Mouse (Mus musculus): ENCODE results near the gene Ttll4. TPM values are rescaled to one million over a fixed set of nuclear protein-coding genes. Genes with fewer than 3 reads are reported as not detected.

Gene Ttll4
- polyA plus RNA-seq, 1 experiment from 2014 or later: 3.0 TPM

- Histone ChIP-seq H3K4me3 (ENCODE audit: inconsistent target) (no peak overlapping the region), H3K27ac (no peak overlapping the region), H3K36me3 (ENCODE audit: inconsistent target) (no peaks in the 10 kb centered on the region), H3K79me2 (ENCODE audit: inconsistent target) (no peaks in the 10 kb centered on the region)
- whole genome bisulfite sequencing (ENCODE audit: missing documents): 82% methylated on average over 7 of the region's 7 CpGs
These were observed 87.8 kb downstream of the Ttll4 start for GRCm38 (mm10) chr1:74749301-74749700.

GRCm38 (mm10) chr1:74750683-74751082 is 89.1 kb downstream of the Ttll4 start:
- Histone ChIP-seq H3K4me3 (ENCODE audit: inconsistent target) (no peak overlapping the region), H3K36me3 (ENCODE audit: inconsistent target) (no peaks in the 10 kb centered on the region), H3K79me2 (ENCODE audit: inconsistent target) (no peaks in the 10 kb centered on the region), H3K27ac (no peak overlapping the region)
- 94% methylated on average over 4 of the region's 4 CpGs for WGBS (ENCODE audit: missing documents)

- 93% methylated on average over 8 of the region's 8 CpGs for WGBS (ENCODE audit: missing documents)
- no peaks in the 10 kb centered on the region for H3K79me2 ChIP-seq (ENCODE audit: inconsistent target)
- no peak overlapping the region for H3K27ac ChIP-seq
- no peak overlapping the region for H3K4me3 ChIP-seq (ENCODE audit: inconsistent target)
- no peaks in the 10 kb centered on the region for H3K36me3 ChIP-seq (ENCODE audit: inconsistent target)
These were observed 90.6 kb downstream of the Ttll4 start for GRCm38 (mm10) chr1:74752150-74752549.

- Histone ChIP-seq H3K79me2 (ENCODE audit: inconsistent target) (no peaks in the 10 kb centered on the region), H3K4me3 (ENCODE audit: inconsistent target) (no peak overlapping the region), H3K36me3 (ENCODE audit: inconsistent target) (no peaks in the 10 kb centered on the region), H3K27ac (no peak overlapping the region)
- 96% methylated on average over 3 of the region's 3 CpGs for WGBS (ENCODE audit: missing documents)
These were observed 91.3 kb downstream of the Ttll4 start for GRCm38 (mm10) chr1:74752833-74753232.

Other genes with a start within 250 kb of the Ttll4 start
- 35.7 to 47.8 TPM (median 39.6 TPM) in 3 replicates for gene Cnot9, start 155.7 kb upstream of the Ttll4 start, polyA plus RNA-seq (2018)
- not detected in 3 replicates for gene Plcd4, start 118.9 kb upstream of the Ttll4 start, polyA plus RNA-seq (2018)
- gene Usp37, start 117.5 kb upstream of the Ttll4 start, polyA plus RNA-seq (2018): 5.1 to 10.9 TPM (median 7.0 TPM) in 3 replicates
- gene Zfp142, start 73.5 kb upstream of the Ttll4 start, polyA plus RNA-seq (2018): 4.5 to 6.7 TPM (median 5.6 TPM) in 3 replicates
- gene Bcs1l, start 73.5 kb upstream of the Ttll4 start, polyA plus RNA-seq (2018): 6.7 to 12.0 TPM (median 10.1 TPM) in 3 replicates
- 33.4 to 51.2 TPM (median 41.5 TPM) in 3 replicates for gene Rnf25, start 60.3 kb upstream of the Ttll4 start, polyA plus RNA-seq (2018)
- gene Stk36, start 60.3 kb upstream of the Ttll4 start, polyA plus RNA-seq (2018): 0.40 to 1.8 TPM (median 0.80 TPM) in 3 replicates
- gene Cyp27a1, start 51.8 kb downstream of the Ttll4 start, polyA plus RNA-seq (2018): 10.0 to 133 TPM (median 56.9 TPM) in 3 replicates
- gene Prkag3, start 87.5 kb downstream of the Ttll4 start, polyA plus RNA-seq (2018): not detected in 3 replicates
- gene Wnt6, start 110.1 kb downstream of the Ttll4 start, polyA plus RNA-seq (2018): 0.11 to 0.15 TPM in 2 of 3 replicates, not detected in the other
- not detected in 3 replicates for gene Wnt10a, start 129.8 kb downstream of the Ttll4 start, polyA plus RNA-seq (2018)
- gene Cdk5r2, start 193.2 kb downstream of the Ttll4 start, polyA plus RNA-seq (2018): not detected in 3 replicates
- not detected in 3 replicates for gene Fev, start 223.7 kb downstream of the Ttll4 start, polyA plus RNA-seq (2018)
- gene Cryba2, start 231.4 kb downstream of the Ttll4 start, polyA plus RNA-seq (2018): not detected in 3 replicates

Data from macrophage (primary cell).